Mouse (Mus musculus) thymus, postnatal 36 days (tissue): ENCODE data around the gene Ltc4s.

Experiments used
- DNase-seq, 2 experiments: peaks; one replicate each; pipeline ENCODE4 v3.0.0; 2022; ENCODE audit warnings: mixed read lengths in 2 of 2

Ltc4s gene

DNA sequence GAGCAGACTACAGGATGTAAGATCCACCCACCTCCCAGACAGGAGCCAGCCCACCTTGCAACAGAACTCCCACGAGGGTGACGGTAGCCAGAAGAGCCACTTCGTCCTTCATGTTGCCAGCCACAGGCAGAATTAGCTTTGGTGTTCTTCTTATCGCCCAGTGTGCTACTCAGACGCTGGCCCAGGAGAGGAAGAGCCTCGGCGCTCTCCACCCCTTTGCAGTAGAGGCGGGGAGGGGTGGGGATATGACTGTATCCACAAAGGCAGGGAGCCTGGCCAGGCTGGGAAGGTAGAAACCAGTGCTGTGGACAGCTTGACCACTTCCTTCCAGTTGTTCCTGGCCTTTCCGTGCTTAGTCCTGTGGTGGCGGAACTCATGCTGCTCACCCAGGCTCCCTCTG, at the start of gene Ltc4s:
Gene Ltc4s, minus strand, starts transcription at position 293 of the 400 bp plus-strand sequence.
- DNase-seq, result no peak

DNA sequence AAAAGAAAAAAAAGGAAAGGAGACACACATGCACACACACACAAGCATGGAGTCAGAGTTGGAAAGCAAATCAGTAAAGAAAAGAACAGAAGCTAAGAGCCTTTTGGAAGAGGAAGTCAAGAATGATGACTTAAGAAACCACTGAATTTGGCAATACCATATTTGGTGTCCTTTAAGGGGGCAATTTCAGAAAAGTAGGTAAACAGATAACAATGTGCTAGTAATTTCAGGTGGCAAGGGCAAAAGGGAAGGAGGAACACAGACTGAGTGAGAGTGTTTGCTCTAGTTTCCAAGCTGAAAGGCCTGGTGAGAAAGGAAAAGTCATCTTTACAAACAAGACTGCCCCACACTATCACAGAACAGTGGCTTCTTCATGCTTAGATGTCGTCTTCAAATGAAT, 48.0 kb upstream of the Ltc4s start:
- no peak for DNase-seq

DNA sequence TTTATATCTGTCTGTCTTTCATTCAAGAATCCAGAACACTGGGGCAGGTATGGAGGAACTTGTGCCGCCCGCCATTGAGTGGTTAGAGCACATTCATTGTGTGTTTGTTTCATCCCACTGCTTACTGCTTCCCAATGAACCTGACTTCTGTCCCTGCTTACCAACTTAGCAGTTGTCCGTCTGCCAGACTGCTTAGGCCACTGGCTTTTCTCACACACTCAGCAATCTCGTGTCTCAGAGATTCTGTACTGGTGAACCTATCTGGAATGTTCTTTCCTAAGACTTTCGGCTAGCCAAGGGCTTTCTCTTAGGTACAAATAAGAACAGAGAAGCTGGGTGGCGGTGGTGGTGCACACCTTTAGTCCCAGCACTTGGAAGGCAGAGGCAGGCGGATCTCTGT, 47.3 kb upstream of the Ltc4s start:
- no peak for DNase-seq

DNA sequence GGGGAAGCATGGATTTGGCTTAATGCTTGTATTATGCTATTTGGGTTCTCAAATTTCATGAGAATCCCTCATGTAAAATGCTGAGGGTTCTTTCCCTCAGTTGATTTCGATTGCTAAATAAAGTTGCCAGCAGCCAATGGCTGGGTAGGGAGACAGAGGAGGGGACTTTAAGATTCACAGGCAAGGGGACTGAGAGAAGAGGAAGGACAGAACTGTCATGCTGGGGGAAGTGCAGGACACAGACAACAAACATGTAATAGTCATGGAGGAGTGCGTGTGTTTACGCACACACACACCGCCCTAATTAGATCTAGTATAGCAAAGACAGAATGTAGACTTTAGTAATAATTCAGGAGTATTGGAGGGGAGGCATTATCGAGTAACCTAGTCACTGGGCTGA, 46.8 kb upstream of the Ltc4s start:
- DNase-seq, result no peak

DNA sequence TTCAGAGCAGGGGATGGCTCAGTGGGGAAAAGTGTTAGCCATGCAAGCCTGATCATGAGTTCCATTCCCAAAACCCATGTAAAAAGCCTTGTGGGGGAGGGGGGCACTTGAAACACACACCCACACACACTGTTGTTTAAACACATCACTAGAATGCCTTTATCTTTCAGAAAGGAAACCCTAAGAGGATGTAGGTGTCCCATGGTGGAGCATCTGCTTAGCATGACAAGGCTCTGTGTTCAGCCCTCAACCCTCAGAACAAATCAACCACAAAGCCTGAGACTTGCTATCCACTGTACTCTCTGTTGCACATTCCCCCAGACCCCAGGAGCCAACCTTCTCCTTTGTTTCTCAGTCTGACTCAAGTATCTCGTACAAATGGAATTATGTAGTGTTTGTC, 41.6 kb upstream of the Ltc4s start:
- DNase-seq, result no peak

DNA sequence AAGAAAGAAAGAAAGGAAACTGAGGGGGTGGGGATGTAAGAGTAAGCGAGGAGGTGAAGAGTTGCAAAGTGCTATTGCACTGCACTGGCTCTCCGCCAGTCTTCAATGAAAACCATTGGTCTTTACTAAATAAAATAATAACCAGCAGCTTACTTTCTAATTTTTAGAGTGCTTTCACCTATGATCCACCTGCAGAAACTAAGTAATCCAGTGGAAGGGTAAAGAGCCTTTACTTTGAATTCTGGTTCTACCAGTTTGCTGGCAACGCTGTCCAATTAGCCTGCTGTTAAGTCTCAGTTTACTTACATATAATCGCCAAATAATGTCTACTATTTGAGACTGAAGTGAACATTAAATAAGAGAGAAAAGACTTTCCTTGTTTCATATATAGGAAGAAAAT, 40.6 kb upstream of the Ltc4s start:
- DNase-seq, result no peak

DNA sequence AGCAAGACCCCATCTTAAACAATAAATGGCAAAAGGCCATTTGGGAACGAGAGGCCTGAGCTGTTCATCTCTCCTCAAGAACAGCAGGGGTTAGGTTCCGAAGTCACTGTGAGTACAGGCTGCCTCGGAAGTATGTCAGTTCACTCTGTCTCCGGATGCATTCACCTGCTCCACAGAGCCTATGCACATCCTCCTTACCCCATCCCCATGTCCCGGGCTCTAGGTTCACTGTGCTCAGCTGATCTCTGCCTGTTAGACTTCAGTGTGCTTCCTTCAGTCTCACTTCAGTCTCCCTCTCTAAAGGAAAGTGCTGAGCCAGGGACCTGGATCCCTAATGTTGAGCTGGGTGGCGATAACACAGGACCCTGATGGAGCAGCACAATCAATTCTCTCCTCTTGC, 39.3 kb upstream of the Ltc4s start:
- DNase-seq, result no peak

DNA sequence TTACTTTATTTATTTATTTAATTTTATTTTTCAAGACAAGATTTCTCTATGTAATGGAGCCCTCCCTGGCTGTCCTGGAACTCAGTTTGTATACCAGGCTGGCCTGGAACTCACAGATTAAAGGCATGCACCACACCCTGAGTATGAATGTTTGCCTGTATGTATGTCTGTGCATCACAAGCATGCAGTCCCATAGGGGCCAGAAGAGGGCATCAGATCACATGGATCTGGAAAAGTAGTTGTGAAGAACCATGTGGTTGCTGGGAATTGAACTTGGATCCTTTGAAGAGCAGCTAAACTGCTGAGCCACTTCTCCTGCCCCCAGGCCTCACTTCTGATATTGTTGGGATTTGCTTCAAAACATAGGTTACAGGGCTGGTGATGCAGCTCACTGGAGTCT, 38.6 kb upstream of the Ltc4s start:
- DNase-seq, result no peak

DNA sequence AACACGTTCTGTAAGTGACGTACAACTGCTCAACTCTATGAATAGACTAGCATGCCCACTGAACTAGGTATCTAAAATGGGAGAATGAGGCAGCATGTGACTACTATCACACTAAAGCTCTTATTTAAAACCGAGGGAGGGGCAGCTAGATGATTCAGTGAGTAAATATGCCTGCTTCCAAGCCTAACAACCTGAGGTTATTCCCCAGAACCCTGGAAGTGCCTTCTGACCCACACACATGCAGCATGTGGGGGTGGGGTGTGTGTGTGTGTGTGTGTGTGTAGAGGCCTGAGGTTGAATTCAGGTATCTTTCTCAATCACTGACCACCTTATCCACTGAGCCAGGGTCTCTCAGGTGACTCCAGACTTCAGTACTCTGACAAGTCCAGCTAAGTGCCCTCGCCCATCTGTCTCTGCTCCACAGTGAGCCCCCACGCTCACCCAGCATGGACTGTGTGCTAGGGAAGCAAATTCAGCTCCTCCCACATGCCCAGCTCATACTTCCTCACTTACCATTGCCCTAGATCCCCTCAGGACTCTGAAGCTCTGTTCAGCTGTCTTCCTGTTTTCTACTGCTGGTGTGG, 37.2 kb upstream of the Ltc4s start:
- DNase-seq, result no peak

DNA sequence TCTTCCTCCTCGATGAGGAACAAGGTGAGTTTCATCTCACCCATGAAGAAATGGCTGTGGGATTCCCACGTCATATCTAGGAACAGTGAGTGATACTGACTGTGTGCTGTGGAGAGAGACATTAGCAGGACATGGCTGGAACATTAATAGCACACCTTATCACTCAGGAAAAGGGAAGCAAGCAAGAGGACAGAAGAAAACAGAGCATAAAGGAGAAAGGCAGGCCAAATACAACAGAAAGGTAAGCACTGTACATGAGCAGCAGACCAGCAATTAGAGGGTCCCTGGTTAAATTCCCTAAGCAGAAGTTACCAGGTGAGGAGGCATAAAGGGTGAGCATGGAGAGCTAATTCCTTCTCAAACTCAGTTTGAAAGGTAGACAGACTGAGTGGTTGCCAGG, 36.7 kb upstream of the Ltc4s start:
- DNase-seq, result no peak

DNA sequence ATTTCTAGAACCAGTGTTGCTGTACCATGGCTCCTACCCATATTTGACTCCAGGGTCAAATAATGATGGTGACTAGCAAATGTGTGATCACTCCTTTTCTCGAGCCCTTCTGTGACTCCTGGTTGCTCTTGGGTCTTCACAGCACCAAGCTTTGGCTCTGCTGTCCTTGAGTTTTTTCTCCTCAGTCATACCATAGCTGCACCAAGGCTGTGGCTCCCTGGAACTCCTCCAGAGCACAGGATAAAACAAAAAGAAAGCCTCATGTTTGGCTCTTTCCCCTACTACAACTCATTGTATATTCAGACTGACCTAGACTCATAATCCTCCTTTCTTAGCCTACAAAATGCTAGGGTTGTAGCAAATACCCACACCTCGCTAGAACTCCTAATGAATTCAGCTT, 34.4 kb upstream of the Ltc4s start:
- DNase-seq, result no peak

DNA sequence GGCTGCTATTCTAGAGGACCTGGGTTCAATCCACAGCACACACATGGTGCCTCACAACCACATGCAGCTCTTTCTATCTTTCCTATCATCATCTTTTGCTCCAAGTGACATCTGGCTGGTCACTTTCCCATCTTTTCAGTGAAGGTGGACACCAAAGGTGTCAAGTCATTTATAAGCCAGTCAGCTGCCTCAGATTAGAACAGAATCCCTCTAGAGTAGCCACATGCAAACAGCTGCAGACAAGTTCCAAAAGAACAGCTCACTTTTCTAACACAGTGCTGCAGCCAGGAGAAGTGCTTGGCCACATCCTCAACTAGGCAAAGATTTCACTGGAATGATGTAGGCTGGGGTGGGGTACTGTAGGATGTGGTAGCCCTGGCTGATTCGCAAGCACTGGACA, 31.5 kb upstream of the Ltc4s start:
- DNase-seq, result no peak

DNA sequence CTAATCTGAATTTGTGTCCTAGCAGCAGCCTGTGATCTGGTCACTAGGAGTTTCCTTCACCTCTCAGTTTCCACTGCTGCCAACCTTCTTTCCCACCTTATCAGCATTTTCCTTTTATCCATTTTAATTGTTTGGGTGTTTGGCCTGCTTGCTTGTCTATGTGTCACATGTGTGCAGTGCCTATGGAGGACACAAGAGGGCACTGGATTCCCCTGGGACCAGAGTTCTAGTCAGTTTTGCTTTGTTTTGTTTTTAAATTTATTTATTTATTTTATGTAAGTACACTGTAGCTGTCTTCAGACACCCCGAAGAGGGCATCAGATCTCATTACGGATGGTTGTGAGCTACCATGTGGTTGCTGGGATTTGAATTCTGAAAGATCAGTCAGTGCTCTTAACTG, 30.7 kb upstream of the Ltc4s start:
- DNase-seq, result peak; percentile 30 to 40

DNA sequence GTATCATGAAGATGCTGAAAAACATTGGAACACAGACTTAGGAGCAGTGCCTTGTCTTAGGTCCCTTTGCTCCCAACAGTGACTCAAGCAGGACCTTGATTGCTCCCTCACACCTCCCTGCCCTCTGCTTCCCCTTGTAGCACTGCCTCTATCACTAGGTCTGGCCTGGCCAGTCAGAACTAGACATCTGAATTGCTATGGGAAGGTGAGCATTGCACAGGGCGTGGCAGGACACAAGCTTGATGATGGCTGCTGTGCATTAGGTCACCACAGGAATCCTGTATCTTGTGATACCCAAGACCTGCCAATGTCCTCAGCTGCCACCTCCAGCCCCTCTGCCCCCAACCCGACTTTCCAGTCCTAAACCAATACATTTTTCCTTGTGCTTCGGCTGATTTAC, 28.6 kb upstream of the Ltc4s start:
- no peak for DNase-seq

DNA sequence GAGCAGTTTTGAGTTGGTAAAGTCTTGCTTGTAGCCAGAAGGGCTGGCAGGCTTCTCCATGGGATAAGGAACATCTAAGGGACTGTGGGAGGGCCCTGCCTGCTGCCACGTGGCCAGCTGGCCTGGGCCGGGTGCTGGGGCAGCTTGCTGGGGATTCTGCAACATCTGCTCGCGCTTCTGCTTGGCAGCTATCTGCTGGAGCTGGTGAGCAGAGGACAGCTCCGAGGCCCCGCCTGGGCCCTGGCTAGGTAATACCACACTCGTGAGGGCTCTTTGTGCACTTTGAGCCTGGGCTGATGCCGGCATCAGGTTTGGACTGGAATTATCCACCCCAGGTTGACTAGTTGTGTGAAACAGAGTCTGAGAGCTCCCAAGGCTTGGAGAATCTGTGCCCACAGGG, 27.5 kb upstream of the Ltc4s start:
- no peak for DNase-seq

DNA sequence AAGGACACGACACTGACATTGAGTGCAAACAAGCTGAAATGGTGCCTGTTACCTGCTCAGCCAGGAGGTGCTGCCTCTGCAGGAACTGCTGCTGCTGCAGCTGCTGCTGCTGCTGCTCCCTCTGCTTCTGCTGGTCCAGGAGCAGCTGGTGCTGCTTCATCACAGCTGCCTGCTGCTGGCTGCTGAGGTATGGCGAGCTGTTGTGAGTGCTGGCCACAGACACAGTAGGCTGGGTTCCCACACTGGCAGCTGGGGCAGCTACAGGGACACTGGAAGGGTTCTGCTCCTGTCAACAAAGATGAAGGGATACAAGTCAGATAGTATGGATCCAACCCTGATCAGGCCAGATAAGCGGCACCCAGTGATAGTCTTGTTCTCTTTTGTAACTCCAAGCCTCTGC, 24.8 kb upstream of the Ltc4s start:
- no peak for DNase-seq

DNA sequence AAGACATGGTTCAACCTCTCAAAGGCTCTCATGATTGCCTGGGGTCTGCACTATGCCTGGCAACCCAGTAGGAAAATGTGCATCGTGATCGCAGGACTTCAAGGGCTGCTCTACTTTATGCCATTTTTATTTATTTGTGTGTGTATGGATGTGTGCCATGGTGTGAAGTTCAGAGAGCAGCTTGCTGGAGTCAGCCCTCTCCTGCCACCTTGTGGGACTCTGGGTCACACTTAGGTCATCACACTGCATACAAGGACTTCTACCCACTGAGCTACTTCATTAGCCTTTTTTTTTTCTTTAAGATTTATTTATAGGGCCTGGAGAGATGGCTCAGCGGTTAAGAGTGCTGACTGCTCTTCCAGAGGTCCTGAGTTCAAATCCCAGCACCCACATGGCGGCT, 23.6 kb upstream of the Ltc4s start:
- DNase-seq, result no peak

DNA sequence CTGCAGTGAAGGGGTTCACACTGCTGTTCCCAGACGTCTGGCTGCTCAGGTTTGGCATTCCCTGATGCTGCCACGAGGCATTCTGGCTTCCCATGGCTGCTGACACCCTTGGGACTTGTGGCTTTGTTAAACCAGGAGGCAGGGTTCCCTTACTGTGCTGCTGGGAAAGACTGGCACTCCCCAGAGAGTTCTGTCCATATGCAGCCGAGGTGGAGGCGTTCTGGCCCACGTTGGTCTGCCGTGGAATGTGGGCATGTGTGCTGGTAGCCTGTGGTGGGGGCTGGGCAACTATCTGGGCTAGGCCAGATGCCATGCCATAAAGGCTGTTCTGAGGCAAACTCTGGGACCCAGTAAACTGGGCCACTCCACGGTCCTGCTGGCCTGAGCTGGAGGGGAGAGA, 19.9 kb upstream of the Ltc4s start:
- DNase-seq, result no peak

DNA sequence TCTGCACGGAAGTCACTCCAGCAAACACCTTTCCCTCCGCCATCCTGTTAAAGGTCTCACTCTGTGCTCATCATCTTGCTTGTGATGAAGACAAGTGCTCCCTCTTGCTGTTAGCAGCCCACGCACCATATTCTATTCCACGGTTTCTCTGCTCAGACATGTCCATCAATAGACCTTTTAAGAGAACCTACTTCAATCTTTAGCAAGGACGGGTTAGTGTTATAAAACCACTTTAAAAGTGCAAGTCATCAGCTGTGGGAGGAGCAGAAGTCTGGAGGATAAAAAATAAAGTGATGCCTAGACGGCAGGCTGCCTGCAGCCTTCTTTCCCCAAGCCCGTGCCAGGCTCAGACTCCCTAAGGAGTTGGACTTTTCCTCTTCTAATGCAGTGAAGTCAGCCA, 18.2 kb upstream of the Ltc4s start:
- no peak for DNase-seq

DNA sequence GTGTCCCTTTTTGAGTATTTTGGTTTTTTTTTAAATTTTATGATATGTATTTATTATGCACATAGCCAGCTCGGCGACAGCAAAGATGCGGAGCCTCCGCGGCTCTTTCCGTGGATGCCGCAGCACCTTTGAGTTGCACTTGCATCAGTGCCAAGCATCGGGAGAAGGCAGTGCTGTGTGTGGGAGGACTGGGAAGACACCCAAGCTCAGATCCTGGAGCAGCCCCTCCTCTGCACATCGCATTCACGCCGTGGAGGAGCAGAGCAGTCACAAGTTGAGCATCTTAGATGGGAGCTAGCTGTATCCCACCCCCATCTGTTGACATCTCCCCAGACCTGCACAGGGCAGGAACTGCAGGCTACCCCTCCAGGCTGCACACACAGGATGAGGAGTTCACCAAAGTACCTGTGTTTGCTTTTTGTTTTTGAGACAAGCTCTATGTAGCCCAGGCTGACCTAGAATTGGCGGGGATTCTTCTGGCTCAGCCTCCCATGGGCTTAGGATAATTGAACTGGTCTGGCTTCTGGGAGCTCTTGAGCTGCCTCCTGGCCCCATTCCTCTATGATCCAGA, 15.7 kb upstream of the Ltc4s start:
- no peak for DNase-seq

DNA sequence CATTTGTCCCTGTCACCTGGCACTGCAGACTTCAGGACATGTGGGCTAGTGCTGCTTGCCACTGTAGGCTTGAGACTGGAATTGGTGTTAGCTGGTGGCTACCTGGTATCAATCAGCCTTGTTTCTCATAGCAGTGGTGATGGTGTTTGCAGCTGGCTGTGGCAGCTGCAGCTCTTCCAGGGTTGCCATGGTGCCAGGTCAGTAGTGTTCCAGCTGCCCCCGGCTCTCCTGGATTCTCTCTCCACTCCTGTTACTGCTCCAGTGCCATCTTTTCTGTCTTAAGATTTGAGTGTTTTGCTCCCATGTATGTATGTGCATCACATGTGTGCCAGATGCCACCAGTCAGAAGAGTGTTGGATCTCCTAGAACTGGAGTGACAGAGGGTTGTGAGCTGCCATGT, 15.0 kb upstream of the Ltc4s start:
- DNase-seq, result no peak

DNA sequence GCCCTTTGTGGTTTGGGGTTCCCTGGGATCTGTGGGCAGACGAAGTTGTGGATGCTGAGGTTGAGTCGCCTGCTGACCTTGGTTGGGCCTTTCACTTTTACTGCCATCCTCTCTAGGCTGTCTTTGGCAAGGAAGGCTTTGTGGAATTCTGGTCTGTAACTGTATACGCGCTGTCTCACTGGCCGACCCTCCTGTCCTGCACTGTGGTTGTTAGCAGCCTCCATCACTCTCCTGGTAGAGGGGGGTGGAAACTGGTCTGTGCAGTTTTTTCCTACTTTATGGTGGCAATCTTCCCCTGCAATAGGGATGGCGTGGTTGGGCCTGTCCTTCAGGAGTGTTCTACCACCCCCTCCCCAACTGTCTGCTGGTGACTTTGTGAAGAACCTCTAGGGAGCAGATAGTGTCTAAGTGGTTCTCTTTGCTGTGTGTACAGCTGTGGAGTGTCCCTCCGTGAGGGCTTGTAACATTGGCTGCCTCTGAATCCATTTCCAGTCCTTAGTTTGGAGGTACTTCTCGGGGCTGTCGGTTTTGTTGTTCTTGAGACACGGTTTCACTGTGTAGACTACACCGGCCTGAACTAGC, 14.4 kb upstream of the Ltc4s start:
- no peak for DNase-seq

DNA sequence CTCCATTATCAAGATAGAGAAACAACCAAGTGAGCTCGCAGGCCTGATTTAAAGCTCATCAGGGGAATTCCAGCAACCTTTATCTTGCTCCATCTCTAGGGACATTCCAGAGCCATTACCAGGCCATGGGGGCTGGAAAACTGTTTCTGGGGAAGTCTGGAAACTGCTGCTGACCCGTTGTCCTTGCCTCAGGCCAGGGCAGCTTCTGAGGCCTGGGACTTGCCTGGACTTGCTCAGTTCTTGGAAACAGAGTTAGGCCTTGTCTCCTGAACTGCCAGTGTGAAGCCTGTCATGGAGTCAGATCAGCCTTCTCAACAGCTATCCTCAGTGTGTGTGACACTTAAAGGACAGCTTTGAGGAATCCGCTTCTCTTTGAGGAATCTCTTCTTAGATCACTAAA, 13.8 kb upstream of the Ltc4s start:
- no peak for DNase-seq

DNA sequence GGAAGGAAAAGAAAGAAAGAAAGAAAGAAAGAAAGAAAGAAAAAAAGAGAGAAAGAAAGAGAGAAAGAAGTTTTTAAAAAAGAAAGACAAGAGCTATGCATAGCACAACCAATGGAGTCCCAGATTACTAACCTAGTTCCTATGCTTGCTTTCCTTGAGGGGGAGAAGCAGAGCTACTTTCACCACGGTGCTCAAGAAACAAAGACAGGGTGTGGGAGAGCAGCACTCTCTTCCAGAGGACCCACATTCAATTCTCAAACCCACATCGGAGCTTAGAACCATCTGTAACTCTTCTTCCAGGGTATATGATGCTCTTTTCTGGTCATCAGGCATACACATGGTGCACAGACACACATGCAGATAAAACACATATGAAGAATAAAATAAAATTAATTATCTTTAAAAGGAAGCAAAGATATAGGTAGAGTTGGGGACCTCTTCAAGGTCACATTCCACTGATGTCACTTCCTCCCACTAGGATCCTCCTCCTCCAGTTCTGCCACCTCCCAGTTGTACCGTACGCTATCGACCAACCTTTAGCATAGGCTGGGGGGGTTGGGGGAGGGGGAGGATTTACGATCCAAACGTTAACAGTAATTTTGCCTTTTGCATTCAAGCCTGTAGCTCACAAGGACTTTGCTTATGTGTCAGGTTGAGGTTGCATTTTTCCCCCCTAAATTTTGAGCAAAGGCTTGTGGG, 10.2 kb upstream of the Ltc4s start:
- DNase-seq, result no peak

DNA sequence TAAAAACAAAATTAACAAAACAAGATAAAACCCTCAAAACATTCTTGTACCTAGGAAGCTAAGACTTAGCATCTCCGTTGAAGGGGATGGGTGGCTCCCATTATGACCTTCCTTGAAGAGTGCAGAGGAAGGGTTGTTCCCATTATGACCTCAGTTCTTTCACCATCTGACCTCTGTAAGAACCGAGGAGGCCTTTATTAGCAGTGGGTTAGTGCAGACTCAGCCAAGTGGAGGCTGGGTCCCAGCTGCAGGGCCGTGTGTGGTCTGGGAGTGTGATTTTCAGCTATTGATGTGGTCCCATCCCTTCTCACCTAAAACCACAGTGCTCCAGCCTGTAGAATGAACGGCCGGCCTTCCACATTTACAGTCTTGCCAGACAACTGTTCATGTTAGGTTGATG, 6.9 kb upstream of the Ltc4s start:
- no peak for DNase-seq
